Mouse (Mus musculus): ENCODE data around the gene Sulf2.

The Sulf2 gene

GRCm38 (mm10) chr2:166175145-166175544, 19.7 kb upstream of the Sulf2 start:
- no peak for DNase-seq

GRCm38 (mm10) chr2:166173169-166173568, 17.7 kb upstream of the Sulf2 start:
- DNase-seq, result no peak

- DNase-seq, result peak; percentile 26
Observed at GRCm38 (mm10) chr2:166170173-166170572, 14.7 kb upstream of the Sulf2 start.

DNA sequence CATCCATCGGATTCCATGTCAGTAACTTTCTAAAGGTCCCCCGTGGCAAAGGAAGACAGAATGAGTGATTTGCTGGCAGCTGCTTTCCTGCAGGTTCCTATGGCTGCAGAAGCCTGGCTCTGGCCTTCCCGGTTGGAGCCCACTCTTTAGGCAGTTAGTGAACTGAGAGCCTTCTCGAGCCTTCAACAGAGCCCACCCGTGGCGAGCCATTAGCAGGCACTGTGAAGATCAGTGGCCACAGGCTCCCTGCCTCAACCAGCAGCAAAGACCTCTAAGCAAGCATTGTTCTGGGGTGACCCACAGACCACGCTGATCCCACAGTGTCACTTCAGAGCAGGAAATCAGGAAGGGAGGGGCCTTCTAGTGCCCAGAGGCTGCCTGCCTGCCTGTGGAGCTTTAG, 13.4 kb upstream of the Sulf2 start:
- DNase-seq, result no peak

GRCm38 (mm10) chr2:166167387-166167786, 11.9 kb upstream of the Sulf2 start:
- no peak for DNase-seq

- no peak for DNase-seq
Observed at GRCm38 (mm10) chr2:166165396-166165795, 9.9 kb upstream of the Sulf2 start.

DNA sequence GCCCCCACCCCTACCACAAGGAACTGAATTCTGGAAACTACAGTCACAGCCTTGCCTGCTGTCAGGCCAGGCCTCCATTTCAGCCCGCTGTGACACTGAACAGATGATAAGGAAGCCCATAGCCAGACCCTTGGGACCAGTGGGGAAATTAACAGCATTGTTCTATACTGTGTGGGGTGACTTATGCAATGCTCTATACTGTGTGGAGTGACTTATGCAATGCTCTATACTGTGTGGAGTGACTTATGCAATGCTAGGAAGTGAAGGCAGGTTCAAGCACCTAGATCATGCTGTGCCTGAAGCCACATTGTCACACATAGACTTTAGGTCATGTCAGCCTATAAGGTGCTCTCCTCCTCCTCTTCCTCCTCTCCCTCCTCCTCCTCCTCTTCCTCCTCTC, 9.1 kb upstream of the Sulf2 start:
- DNase-seq, result no peak

DNA sequence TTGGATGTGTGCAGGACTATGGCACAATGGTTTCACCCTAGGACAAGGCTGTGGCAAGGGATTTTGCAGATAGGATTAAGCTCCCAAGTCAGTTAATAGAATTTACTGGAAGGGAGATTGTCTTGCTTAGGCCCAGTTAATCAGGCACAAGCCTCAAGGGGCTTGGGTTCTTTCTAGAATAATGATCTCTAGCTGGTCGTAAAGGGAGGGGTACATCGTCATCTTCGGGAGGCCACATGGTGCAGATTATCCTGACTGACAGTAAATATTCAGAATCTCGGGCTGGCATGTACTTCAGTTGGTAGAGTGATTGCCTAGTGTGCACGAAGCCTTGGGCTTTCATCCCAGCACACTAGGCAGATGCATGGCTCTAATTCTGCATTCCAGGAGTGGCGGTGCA, 8.5 kb upstream of the Sulf2 start:
- no peak for DNase-seq

DNA sequence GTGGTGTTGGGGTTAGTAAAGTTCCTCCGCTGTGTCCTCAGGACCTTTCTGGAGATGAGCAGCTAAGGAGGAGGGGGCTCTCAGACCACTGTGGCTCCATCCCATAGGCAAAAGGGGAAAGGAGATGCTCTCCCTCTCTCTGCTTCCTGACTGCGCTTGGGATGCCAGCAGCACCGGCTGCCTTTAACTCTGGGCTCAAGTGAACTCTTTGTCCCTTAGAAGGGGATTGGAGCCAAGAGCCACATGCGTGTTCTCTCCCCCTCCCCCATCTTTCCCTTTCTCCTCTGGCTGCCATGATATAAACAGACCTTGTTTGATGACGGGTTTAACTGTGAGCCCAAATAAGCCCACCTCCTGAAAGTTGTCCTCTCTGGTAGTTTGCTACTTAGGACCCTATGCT, 7.8 kb upstream of the Sulf2 start:
- DNase-seq, result no peak

DNA sequence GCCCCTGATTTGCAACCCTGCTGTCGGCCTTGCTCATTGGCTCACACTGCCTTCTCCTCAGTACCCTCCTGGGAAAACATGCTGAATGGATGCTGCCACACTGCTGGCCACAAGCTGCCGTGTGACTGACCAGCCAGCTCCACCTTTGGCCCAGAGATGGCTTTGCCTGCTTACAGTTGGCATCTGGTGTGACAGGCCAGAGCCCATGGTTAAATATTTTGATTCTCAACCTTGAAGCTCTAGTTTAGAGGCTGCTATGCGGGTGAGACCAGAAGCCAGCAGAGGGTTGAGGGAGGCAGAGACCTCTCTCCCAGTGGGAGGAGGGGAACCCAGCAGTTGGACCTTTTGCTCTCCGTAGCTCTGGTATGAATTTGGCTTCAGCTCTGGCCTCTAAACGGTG, 6.7 kb upstream of the Sulf2 start:
- peak; percentile 64 for DNase-seq

DNA sequence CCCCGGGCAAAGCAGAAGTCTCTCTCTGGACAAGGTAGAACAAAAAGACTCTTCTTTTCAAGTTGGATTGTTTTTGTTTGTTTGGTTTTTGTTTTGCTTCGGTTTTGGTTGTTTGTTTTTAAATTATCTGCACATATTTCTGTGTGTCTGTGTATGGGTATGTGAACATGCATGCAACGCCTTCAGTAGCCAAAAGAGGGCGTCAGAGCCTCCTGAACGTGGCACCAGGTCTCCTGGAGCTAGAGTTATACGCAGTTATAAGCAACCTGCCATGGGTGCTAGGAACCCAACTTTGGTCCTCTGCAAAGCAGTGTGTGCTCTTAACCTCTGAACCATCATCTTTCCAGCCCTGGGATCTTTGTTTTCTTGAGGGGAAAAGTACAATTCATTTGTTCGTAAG, 3.8 kb upstream of the Sulf2 start:
- no peak for DNase-seq

DNA sequence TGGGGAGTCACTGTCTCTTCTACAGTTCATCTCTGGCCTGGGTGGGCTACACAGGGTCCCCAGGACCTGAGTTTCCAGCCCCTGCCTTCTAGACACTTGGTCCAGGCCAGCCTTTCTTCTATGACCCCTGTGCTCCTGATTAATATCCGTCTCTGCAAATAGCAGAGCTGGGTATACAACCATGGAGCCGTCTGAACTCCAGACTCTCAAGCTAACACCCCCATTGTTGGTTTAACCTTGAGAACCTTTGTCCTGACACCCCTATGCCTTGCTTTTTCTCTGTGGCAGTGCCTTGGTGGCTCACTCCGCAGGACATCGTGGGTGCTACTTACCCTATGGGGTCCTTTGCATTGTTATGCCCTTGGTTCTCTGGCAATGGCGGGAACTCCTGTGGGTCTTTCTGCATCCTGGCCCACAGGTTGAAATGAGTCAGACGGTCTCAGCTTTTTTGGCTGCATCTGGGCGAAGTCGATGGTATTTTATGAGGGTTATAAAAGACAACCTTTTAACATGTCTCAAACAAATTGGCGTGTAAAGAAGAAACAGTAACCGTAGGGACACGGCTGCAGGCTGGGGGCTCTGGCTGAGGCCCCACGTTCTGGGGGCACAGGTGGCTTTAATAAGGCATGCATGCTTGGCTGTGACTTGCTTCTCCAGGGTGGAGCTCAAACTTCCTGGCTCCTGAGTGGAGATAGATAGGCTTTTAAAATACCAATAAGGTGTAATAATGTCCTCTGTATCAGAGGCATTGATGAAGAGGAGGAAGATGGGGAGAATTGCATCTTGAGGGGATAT, 2.5 kb upstream of the Sulf2 start:
- DNase-seq, result no peak

DNA sequence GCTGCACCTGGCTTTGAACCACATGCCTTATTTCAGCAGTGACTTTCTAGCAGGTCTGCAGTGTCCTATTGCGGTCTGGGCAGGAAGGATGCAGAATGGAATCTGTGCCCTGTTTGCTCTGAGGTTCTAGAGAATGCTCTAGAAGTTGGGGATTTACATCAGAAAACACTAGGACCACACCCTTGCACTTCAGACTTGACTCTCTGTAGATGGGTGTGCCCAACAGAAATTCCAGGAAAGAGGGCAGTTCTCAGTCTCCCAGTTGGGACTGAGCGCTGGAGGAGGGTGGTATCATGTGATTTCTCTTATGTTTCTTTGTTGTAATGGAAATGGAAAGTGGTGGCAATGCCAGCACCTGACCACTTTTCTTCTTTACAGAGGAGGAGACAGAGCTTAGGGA, 1.7 kb upstream of the Sulf2 start:
- no peak for DNase-seq

GRCm38 (mm10) chr2:166156122-166156521, 659 bp upstream of the Sulf2 start:
- DNase-seq, result no peak

DNA sequence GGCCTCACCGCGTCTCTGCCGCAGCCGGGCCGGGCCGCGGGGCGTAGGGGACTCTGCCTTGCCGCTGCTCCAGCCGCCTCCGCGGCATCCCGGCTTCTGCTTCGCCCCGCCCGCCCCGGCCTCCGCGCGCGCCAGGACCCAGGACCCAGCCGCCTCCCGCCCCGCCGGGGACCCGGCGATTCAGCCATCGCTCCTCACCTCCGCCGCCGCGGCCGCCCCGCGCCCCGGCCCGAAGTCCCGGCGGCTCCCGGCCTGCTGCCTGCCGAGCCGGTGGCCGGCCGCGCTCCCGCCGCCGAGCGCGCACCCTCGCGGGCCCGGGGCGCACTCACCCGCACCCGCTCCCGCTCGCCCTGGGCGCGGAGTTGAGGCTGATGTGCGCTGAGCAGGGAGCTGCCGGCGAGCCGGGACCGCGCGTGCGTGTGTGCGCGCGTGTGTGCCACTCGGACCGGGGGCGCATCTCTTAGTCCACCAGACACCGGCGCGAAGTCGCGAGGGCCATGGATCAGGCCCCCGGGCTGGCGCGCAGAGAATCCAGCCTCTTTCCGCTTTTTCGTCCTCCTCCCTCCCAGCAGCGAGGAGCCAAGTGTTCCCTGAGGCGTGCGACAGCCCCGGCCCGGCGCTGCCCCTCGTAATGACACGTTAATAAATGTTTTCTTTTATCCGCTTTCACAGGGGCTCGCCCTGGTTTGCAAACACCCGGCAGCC, 562 bp downstream of the Sulf2 start:
- DNase-seq, result no peak

DNA sequence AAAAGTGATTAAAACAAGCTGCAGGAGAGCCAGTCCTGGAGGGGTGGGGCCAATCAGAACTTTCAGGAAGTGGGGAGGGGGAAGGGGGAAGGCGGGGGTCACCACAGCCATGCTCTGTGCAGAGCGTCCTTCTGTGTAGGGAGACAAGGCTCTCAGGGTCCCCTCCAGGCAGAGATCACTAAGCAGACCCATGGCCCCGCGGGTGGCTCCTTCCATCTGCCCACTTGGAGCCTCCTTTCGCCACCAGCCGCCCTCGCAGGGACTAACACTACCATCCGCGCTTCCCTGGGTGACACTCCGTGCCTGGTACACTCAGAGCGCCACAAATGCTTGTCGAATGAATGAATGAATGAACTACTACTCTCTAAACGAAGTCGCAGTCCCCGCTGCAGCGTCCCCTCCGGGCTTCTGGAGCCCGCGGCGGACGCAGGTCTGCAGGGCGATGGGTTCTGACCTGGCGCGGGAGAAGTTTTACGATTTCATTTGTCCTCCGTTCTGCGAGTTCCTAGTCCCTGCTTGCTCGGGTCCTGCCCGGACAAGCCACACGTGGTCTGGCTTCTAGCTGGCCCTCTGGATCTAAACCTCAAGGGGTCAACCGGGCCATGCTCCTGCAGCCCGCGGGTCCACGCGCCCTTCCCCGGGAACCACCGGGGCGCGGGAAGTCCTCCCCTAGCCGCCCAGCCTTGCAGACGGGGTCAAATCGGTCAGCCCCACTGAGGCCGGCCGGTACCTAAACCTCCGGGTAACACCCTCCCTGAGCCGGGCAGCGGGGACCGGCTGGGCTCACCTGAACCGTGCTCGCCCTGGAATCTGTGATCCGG, 1.4 kb downstream of the Sulf2 start:
- no peak for DNase-seq

DNA sequence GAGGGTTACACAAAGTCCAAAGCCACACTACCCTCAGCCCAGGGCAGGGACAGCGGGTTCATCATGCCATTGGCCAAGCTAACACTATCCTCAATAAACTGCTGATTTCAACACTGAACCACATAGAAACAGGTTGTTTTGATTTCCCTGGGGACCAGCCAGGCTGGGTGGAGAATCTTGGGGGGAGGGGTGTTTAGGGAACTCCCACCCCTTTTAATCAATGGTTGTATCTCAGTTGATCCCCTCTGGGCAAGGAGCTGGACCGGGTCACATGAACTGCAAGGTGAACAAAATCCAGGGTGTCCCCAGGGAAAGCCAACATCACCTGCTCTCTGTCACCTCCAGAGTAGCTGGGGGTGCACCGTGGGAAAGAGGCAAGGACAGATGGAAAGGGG, 2.1 kb downstream of the Sulf2 start:
- DNase-seq, result no peak

DNA sequence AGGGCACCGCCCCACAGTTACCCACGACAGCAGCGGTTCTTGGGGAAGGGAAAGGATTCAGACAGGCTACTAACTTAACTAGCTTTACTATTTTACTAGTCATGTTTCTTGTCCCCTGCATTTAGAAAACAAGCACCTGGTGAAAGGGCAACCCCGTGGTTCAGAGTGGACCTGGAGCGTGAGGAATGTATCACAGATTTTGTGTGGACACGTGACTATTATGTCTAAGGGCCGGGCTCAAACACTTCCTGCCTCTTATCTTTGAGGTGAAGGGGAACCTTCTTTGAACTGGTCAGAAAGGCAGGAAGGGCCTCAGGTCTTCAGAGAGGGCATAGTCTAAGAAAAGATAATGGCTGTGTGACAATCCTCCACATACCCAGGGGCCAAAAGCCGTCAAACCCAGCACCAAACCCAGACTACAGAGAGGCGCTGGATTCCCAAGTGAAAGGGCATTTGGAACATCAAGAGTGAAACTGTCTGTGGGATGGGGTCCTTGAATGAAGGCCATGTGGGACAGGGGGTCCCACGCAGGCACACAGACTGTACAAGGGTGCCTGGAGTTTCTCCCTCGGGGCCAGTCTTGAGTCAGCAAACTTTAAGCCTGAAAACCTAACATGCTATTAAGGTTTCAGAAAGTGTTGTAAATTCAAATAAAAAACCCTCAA, 2.6 kb downstream of the Sulf2 start:
- DNase-seq, result no peak

DNA sequence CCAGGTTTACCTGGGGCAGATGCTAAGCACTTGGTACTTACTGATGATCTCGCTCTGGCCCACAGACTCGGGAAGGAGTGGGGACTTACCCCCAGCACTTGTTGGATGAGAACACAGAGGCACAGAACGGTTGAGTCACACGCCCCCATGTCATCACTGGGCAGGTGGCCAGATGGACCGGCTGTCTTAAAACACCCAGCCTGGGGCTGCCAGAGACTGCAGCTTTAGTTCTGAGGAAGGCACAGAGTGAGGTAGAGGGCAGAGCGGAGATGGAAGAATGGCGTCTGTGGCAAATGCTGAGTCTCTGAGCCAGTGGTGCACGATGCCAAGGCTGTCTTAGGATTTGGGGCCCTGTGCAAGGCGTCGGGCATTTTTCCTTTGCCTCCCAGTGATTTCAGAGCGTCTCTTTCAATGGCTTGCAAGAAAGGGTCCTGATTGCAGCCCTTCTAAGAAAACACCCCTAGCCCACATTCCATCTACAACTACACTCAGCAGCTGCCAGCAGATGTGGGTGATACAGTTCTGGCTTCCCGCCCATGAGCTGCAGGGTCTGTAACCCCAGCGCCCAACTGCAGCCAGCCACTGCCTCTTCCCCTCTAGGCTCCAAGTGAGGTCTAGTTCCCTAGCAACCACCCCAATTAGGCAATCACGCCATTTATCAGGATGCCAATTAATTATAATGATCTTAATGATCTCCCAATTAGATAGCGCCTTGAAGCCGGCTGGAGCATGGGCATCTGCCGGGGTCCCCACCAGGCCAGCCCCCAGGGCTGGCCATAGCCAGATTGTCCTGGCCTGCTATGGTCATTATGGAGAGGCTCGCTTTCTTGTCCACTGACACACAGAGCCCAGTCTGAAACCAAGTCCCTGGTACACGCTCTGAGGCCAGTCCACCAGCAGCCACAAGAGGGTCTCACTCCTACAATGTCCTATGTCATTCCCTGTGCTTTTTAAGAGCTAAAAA, 3.7 kb downstream of the Sulf2 start:
- no peak for DNase-seq

DNA sequence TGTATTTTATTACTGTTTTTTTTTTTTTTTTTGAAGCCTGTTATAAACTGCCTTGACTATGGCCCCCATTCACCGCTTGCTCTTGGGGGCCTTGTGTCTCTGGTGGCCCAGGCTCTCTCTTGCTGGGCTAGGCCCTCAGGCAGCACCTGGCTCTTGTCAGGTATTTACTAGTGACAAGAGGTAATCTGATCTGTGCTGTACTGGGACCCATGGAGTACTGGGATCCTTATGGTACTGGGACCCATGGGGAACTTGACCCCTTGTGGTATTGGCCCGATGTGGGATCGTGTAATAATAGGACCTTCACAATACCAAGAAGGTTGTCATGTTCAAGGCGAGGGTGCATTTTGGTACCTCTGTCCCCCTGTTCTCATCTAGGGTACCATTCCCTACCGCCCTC, 4.9 kb downstream of the Sulf2 start:
- no peak for DNase-seq

DNA sequence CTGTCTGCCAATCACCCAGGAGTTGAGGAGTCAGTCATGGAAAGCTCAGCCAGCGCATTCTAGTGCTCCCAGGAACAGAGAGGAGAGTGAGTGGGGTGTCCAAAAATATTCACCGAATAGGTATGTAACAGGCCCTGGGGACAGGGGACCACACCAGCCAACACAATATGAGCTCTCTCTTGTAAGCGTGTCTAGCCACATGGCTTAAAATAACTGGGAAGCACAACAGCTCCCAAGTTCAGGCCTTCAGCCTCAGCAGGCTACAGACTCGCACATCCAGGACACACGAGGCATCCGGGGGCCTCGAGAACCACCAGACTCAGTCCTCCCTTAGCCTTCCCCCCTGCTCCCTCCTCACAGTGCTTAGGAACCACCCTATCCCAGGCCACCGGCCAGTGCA, 6.0 kb downstream of the Sulf2 start:
- no peak for DNase-seq

Measured in kidney, adult 11 months (tissue).